Mouse (Mus musculus): Measurements from ENCODE around the gene Jam2. TPM values are rescaled to one million over a fixed set of nuclear protein-coding genes. Genes with fewer than 3 reads are reported as not detected.

Jam2 gene
- polyA plus RNA-seq, 3 experiments from 2014 or later = 0.21 TPM; not detected in 2

GRCm38 (mm10) chr16:84853492-84853891 lies 79.6 kb downstream of the Jam2 start:
- no peak for ATAC-seq

DNA sequence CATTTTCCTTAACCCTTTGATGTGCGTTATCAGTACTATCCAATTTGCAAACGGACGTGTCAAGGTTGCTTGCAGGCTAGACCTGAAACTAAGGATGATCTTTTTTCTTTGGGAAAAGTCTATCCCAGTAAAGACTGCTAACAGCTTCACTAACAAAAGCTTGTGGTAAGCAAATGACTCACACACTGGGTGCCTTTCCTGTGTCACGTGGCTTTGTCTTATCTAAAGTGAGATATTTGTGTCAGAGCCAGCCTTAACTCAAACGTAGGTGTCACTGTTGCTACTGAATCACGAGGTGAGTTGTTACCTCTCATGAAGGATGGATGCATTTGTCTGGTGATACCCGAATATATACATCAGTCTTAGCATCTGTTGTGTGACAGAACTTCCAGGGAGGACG lies 90.7 kb downstream of the Jam2 start:
- no peak for ATAC-seq

- ATAC-seq = no peak
These were observed 99.9 kb downstream of the Jam2 start for GRCm38 (mm10) chr16:84873805-84874204.

- no peak for ATAC-seq
These were observed 101.2 kb downstream of the Jam2 start for GRCm38 (mm10) chr16:84875012-84875717.

Other genes starting within 250 kb of the Jam2 start
- 10 to 100 TPM; 20.6 to 31.7 (median 25.7) TPM for gene Mrpl39, start 38.4 kb upstream of the Jam2 start, polyA plus RNA-seq (2017; shearing (Covaris generic))
- gene Gabpa, start 60.8 kb downstream of the Jam2 start, polyA plus RNA-seq (2017; shearing (Covaris generic)) = 10 to 100 TPM; 17.6 to 29.3 (median 20.9) TPM
- gene Atp5j, start 61.5 kb downstream of the Jam2 start, polyA plus RNA-seq (2017; shearing (Covaris generic)) = 100 to 1,000 TPM; 434 to 717 (median 501) TPM